Mouse (Mus musculus): ENCODE measurements around the gene Tmc2.

DNA sequence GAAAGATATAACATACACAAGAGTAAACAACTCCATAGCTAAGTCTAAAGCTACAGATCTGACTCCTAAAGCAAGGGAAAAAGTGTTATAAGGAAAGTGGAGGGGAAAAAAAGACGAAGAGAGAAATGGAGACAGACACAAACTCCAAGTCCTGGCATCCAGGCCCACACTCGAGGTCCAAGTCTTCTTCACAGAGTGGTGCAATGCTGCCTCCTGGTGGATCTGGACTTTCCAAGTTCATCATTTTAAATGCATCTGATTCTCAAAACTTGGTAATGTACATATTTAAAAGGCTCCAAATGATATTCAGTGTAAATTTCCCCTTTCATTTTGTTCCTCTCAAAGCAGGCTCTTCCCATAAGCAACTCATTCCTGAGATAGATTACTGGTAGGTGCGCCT, 27.1 kb upstream of the Tmc2 start:
- TF ChIP-seq CTCF (IDR thresholded peaks at IDR 0.05; ENCODE audit: borderline replicate concordance, control insufficient read depth, extremely low read depth, insufficient read depth, low read length, poor library complexity) (no peak), POLR2A (IDR thresholded peaks at IDR 0.05; ENCODE audit: control insufficient read depth, extremely low read depth, insufficient read depth, low read length, poor library complexity) (no peak)

Data from thymus, adult 2 months (tissue).